Mouse (Mus musculus) neural tube, embryonic 14.5 days (tissue): ENCODE data around the gene Nubpl. TPM values are rescaled to one million over a fixed set of nuclear protein-coding genes. Genes with fewer than 3 reads are reported as not detected.

Source experiments
- ATAC-seq: fragments of 200-750 bp; cut with Nextera tagmentation; 2 replicates; pipeline ENCODE4 v1.8.0; 2017; ENCODE audit warnings: low read depth, mild to moderate bottlenecking, moderate TSS enrichment, moderate library complexity
- H3K27ac ChIP-seq: fragments of 300-500 bp; sonication (generic); 2 replicates; pipeline ENCODE4 v1.5.1; 2014; ENCODE audit warnings: low read depth, mild to moderate bottlenecking, control low read depth, low read length, moderate library complexity, mixed read lengths
- H3K27me3 ChIP-seq: fragments of 300-500 bp; sonication (generic); 2 replicates; pipeline ENCODE4 v1.6.1; 2014; ENCODE audit warnings: low read length; ENCODE audit not compliant: control insufficient read depth, insufficient read depth
- H3K36me3 ChIP-seq: fragments of 300-500 bp; sonication (generic); 2 replicates; pipeline ENCODE4 v1.6.1; 2014; ENCODE audit warnings: low read length, mixed read lengths; ENCODE audit not compliant: control insufficient read depth, insufficient read depth
- H3K4me1 ChIP-seq: fragments of 300-500 bp; sonication (generic); 2 replicates; pipeline ENCODE4 v1.6.1; 2014; ENCODE audit warnings: low read length; ENCODE audit not compliant: control insufficient read depth, insufficient read depth
- H3K4me2 ChIP-seq: fragments of 300-500 bp; sonication (generic); 2 replicates; pipeline ENCODE4 v1.6.1; 2014; ENCODE audit warnings: mild to moderate bottlenecking, low read depth, low read length, control low read depth
- H3K4me3 ChIP-seq: fragments of 300-500 bp; sonication (generic); 2 replicates; pipeline ENCODE4 v1.5.1; 2014; ENCODE audit warnings: low read depth, low read length, control low read depth, mixed read lengths
- H3K9ac ChIP-seq: fragments of 300-500 bp; sonication (generic); replicated peaks from 2 replicates; pipeline ENCODE4 v1.6.1; 2014; ENCODE audit warnings: low read depth, mild to moderate bottlenecking, control low read depth, low read length, mixed read lengths
- H3K9me3 ChIP-seq: fragments of 300-500 bp; sonication (generic); 2 replicates; pipeline ENCODE4 v1.6.1; 2016; ENCODE audit warnings: low read length; ENCODE audit not compliant: control insufficient read depth
- WGBS: fragments of 180-500 bp; shearing (Covaris S2); extraction: QIAGEN DNeasy Blood & Tissue Kit; methylation state at CpG from one replicate; pipeline ENCODE4 v1.1.7; 2014; 5-methylcytosine and 5-hydroxymethylcytosine counted together
- polyA plus RNA-seq: library from polyadenylated mRNA; unstranded; fragments of >200 nt; fragmentation: Nextera tagmentation; extraction: Ambion mirVana; gene quantifications from 2 replicates; pipeline ENCODE4 v1.2.1, GENCODE M21; 2014

The Nubpl gene
- polyA plus RNA-seq, 1 experiment from 2014 or later = 6.3 TPM

DNA sequence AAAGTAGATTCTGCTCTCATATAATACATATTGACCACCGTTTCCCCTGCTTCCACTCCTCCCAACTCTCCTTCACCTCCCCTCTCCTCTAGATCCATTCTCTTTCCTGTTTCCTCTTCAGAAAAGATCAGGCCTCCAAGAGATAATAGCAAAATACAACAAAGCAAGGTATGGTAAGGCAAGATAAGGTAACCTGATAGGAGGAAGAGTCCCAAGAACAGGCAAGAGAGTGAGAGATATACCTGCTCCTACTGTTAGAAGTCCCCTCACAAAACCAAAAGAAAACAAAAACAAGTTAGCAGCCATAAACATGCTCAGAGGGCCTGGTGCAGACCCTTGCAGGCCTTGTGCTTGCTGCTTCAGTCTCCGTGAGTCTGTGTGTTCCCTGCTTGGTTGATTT lies 49.1 kb downstream of the Nubpl start:
- ATAC-seq = no peak
- Histone ChIP-seq H3K27ac (no peak overlapping the region), H3K4me1 (no peaks in the 10 kb centered on the region), H3K4me2 (no peak overlapping the region), H3K27me3 (no peaks in the 10 kb centered on the region), H3K4me3 (no peak overlapping the region), H3K36me3 (no peaks in the 10 kb centered on the region), H3K9ac (no peak overlapping the region), H3K9me3 (no peaks in the 10 kb centered on the region)
- 79% methylated on average over 2 of the region's 2 CpGs for WGBS

DNA sequence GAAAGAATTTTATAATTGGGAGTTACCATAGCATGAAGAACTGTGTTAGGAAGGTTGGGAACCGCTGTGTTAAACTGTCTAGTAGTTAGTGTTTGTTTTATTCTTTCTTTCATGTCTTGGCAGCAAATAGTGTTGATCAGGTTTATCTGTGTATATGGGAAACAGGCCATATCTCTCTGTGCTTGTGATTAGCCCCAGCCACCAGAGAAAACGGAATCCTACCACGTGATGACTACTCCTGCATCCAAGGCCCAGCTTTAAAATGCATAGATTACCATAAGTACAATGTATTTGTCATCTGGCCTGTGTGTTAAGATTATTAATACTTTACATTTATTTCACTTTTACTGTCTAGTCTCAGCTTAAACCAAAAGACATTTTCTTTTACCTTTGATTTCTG lies 51.9 kb downstream of the Nubpl start:
- Histone ChIP-seq H3K4me1 (no peaks in the 10 kb centered on the region), H3K9me3 (no peaks in the 10 kb centered on the region), H3K36me3 (no peaks in the 10 kb centered on the region), H3K4me3 (no peak overlapping the region), H3K4me2 (no peak overlapping the region), H3K27me3 (no peaks in the 10 kb centered on the region), H3K9ac (no peak overlapping the region), H3K27ac (no peak overlapping the region)
- ATAC-seq = no peak
- 89% methylated on average over 3 of the region's 3 CpGs for WGBS

DNA sequence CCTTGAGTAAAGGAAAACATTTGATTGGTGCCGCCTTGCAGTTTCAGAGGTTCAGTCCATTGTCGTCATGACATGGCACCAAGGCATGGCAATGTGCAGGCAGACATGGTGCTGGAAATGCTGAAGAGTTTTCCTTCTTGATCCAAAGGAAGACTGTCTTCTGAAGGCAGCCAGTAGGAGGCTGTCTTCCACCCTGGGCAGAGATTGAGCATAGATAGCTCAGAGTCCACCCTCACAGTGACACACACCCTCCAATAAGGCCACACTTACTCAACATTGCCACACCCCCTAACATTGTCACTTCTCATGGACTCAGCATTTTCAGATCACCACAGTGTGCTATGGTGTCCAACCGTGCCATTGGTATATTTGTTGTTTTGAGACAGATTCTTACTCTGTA lies 54.5 kb downstream of the Nubpl start:
- H3K4me2 ChIP-seq = no peak overlapping the region
- H3K4me3 ChIP-seq = no peak overlapping the region
- no peak overlapping the region for H3K27ac ChIP-seq
- no peaks in the 10 kb centered on the region for H3K4me1 ChIP-seq
- 99% methylated on average over 3 of the region's 3 CpGs for WGBS
- no peaks in the 10 kb centered on the region for H3K9me3 ChIP-seq
- no peaks in the 10 kb centered on the region for H3K27me3 ChIP-seq
- no peak overlapping the region for H3K9ac ChIP-seq
- no peak for ATAC-seq
- H3K36me3 ChIP-seq = no peaks in the 10 kb centered on the region

DNA sequence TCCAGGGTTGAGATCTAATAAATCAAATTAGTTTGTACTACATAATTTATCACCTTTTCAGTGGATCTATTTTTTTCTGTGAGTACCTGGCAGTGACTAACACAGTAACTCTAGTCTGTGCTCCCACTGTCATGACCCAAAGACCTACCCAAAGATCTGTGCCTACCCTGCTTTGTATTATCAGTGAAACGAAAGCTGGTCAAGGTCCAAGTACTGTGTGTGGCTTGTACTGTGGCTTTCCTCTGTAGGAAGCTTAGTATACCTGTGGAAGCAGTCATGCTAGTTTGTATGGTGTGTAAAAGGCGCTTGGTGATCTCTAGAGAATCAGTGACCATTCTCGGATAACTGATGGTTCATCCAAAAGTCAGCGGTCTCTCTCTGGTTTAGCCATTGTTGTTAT lies 57.4 kb downstream of the Nubpl start:
- Histone ChIP-seq H3K4me1 (no peaks in the 10 kb centered on the region), H3K4me3 (no peak overlapping the region), H3K36me3 (no peaks in the 10 kb centered on the region), H3K27me3 (no peaks in the 10 kb centered on the region), H3K4me2 (no peak overlapping the region), H3K9ac (no peak overlapping the region), H3K9me3 (no peaks in the 10 kb centered on the region), H3K27ac (no peak overlapping the region)
- ATAC-seq = no peak
- 88% methylated on average over 4 of the region's 4 CpGs for WGBS

DNA sequence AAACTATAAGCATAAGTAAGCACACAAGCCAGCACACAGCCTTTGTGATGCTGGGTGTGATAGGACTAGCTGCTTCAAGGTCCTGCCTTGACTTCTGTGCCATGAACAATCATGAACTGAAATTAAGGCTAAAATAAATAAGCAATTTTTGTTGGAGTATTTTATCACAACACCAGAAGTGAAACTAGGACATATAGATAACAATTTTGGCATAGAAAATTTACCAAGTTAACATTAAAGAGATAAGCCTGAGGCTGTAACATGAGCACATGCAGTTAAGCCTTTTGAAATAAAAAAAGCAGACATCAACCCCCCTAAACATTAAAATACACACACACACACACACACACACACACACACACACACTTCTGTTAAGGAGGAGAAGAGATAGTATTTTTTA lies 66.9 kb downstream of the Nubpl start:
- H3K27me3 ChIP-seq = no peaks in the 10 kb centered on the region
- no peaks in the 10 kb centered on the region for H3K9me3 ChIP-seq

DNA sequence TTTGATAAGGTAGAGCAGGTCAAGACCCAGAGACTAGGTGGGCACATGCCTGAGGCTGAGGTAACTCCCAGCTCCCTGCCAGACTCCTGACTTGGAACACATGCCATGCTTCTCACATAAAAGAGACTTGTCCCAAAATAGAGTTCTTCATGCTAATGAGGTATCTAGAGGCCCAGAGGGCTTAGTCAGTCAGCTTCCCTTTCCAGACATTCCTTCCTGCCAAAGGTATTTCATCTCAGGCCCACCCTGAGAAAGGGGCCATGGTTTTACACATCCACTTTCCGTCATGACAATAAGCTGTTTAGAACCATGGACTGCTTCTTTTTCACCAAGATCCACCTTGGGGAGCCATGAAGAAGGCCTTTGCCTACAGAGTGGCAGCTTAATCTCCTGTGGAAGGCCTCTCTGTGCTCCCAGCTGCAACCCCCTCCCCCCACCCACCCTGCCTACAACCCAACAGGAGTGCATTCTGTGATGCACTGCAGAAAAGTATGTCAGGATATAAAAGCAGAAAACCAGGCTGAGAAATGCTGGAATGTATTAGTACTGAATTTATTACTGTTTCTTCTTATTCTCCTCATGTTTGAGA lies 88.8 kb downstream of the Nubpl start:
- no peak; the same call in 1 of the 2 replicates for ATAC-seq
- Histone ChIP-seq H3K4me2 (no peak overlapping the region), H3K4me1 (0 out of 2 replicates have a peak, but pooled peaks cover 4% of the 10 kb centered on the region), H3K9me3 (no peaks in the 10 kb centered on the region), H3K4me3 (no peak overlapping the region), H3K27me3 (no peaks in the 10 kb centered on the region), H3K27ac (peak overlapping the region; percentile 30; the same call in 1 of the 2 replicates), H3K36me3 (no peaks in the 10 kb centered on the region), H3K9ac (no peak overlapping the region)
- WGBS = 52% methylated on average over 1 of the region's 1 CpGs

More for the DNA sequence above, 66.9 kb downstream of the Nubpl start:
- Histone ChIP-seq H3K9ac (no peak overlapping the region), H3K4me3 (no peak overlapping the region), H3K27ac (no peak overlapping the region), H3K4me2 (no peak overlapping the region), H3K4me1 (no peaks in the 10 kb centered on the region), H3K36me3 (no peaks in the 10 kb centered on the region)
- ATAC-seq = no peak

DNA sequence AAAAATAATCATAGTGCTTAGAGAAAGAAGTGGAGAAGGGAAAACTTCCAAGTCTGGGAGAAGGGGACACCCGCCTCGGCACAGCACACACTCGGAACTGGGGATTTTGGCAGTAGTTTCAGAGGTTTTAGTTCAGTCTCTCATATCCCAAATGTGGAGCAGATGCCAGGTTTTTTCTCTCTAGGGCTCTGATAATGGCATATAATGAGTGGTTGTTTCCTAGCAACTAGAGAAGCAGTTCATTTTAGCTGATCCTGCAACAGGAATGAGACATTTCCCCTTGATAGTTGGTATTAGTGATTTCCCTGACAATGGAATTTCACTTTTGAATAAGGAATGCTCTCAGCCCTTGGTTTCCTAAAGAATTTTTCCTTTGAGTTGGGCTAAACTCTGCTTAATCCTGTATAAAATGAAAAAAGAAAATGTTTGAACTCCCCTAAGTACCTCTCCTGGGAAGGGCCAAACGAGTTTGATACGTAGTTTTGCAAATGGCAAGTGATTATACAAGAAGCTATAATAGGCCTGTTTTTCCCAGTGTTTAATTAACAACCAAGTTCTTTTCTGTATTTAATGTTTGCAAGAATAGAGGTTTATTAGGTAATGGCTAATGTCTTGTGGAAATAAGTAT lies 89.5 kb downstream of the Nubpl start:
- Histone ChIP-seq H3K27ac (no peak overlapping the region), H3K9me3 (no peaks in the 10 kb centered on the region), H3K27me3 (no peaks in the 10 kb centered on the region), H3K4me1 (0 out of 2 replicates have a peak, but pooled peaks cover 4% of the 10 kb centered on the region), H3K36me3 (no peaks in the 10 kb centered on the region), H3K4me3 (no peak overlapping the region), H3K4me2 (no peak overlapping the region), H3K9ac (no peak overlapping the region)
- 35% methylated on average over 5 of the region's 5 CpGs for WGBS
- peak; percentile 71; the same call in 1 of the 2 replicates for ATAC-seq

DNA sequence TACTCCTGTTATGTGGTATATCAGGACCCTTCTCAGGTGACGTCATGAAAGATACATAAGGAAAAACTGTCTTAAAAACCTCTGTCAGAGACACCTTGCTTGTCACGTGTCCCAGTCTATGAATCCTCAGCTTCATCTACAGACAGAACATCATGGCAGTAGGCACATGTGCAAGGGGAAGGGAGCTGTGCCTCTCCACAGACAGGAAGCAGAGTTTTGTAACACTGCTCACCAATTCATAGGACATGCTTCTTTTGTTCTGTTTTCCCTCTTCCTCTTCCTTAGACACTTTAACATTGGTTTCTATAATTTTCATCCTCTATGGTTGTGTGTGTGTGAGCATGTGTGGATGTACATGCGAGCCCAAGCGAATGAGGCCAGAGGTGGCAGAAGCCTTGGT lies 100.9 kb downstream of the Nubpl start:
- H3K9ac ChIP-seq = no peak overlapping the region
- H3K4me1 ChIP-seq = no peaks in the 10 kb centered on the region
- H3K27me3 ChIP-seq = no peaks in the 10 kb centered on the region
- no peaks in the 10 kb centered on the region for H3K36me3 ChIP-seq
- H3K27ac ChIP-seq = no peak overlapping the region
- 89% methylated on average over 4 of the region's 4 CpGs for WGBS
- no peaks in the 10 kb centered on the region for H3K9me3 ChIP-seq
- ATAC-seq = no peak
- H3K4me2 ChIP-seq = no peak overlapping the region
- no peak overlapping the region for H3K4me3 ChIP-seq

DNA sequence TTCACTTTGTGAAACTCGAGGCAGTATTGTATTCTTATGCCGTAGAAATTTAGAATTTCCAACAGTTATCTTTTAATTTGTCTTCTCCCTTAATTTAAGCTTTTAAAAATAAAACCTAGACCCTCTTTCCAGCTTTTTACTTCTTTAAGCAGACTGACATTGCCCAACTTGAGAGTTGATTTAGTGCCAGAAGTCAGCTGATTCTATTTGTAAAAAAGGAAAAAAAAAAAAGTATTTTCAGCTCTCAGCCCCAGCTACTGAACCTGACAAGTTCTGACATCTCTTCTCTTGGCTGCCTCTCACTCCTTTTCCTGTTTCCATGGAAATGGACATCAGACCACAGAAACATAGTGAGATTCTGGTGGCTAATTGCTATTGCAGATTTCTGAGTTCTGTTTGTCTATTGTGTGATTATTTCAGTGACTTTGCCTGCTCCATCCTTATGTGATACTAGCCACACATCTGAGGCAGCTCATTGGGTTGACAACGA lies 111.6 kb downstream of the Nubpl start:
- Histone ChIP-seq H3K9ac (no peak overlapping the region), H3K27me3 (no peaks in the 10 kb centered on the region)

More for the DNA sequence above, 111.6 kb downstream of the Nubpl start:
- Histone ChIP-seq H3K27ac (no peak overlapping the region), H3K9me3 (no peaks in the 10 kb centered on the region), H3K4me1 (no peaks in the 10 kb centered on the region), H3K4me3 (no peak overlapping the region), H3K4me2 (no peak overlapping the region), H3K36me3 (no peaks in the 10 kb centered on the region)
- ATAC-seq = no peak
- WGBS = 86% methylated on average over 3 of the region's 3 CpGs
